Mouse (Mus musculus) cortical plate, adult 2 months (tissue): ENCODE measurements at regions not wholly inside any gene's neighbourhood (a gene's known extent, or its start where the extent isn't known, plus 50 kb on each side); places are given as distances from the start of the nearest gene placed in this dataset.

Experiments used
- H3K27ac ChIP-seq: fragments of 200-500 bp; 2 replicates; pipeline ENCODE4 v1.5.1; 2012; ENCODE audit warnings: low read length, control low read depth, inconsistent platforms; ENCODE audit not compliant: insufficient read depth
- H3K4me1 ChIP-seq: fragments of 200-500 bp; 2 replicates; pipeline ENCODE4 v1.6.1; 2011; ENCODE audit warnings: low read length; ENCODE audit not compliant: control insufficient read depth, insufficient read depth
- H3K4me3 ChIP-seq: fragments of 200-500 bp; 2 replicates; pipeline ENCODE4 v1.5.1; 2011; ENCODE audit warnings: mild to moderate bottlenecking, low read length, control low read depth; ENCODE audit not compliant: insufficient read depth
- CTCF ChIP-seq: fragments of 200-500 bp; IDR thresholded peaks from 2 replicates; pipeline ENCODE4 v1.5.1; 2011; ENCODE audit warnings: mild to moderate bottlenecking, control low read depth, low read length; ENCODE audit not compliant: insufficient read depth; ENCODE audit errors: extremely low read depth
- POLR2A ChIP-seq: fragments of 200-500 bp; IDR thresholded peaks from 2 replicates; pipeline ENCODE4 v1.6.1; 2011; ENCODE audit warnings: mild to moderate bottlenecking, low read length, control low read depth; ENCODE audit not compliant: insufficient read depth; ENCODE audit errors: extremely low read depth

GRCm38 (mm10) chr9:85592639-85593038 is 156.5 kb downstream of the Ibtk start:
- Histone ChIP-seq H3K27ac (no peak overlapping the region), H3K4me3 (no peak overlapping the region), H3K4me1 (no peaks in the 10 kb centered on the region)
- TF ChIP-seq CTCF, result no peak
- no peak for TF ChIP-seq POLR2A

- no peaks in the 10 kb centered on the region for H3K4me1 ChIP-seq
- no peak overlapping the region for H3K4me3 ChIP-seq
- H3K27ac ChIP-seq, result no peak overlapping the region
- TF ChIP-seq CTCF, result no peak
- no peak for TF ChIP-seq POLR2A
Observed at GRCm38 (mm10) chr9:85589210-85589609, 159.9 kb downstream of the Ibtk start.

GRCm38 (mm10) chr9:85588077-85588476 is 161.1 kb downstream of the Ibtk start:
- TF ChIP-seq CTCF (peak; percentile 58), POLR2A (no peak)
- H3K4me1 ChIP-seq, result no peaks in the 10 kb centered on the region
- H3K4me3 ChIP-seq, result no peak overlapping the region
- H3K27ac ChIP-seq, result no peak overlapping the region

GRCm38 (mm10) chr9:85581028-85581595 is 168.0 kb downstream of the Ibtk start:
- TF ChIP-seq POLR2A (no peak), CTCF (no peak)
- no peak overlapping the region for H3K4me3 ChIP-seq
- H3K4me1 ChIP-seq, result no peaks in the 10 kb centered on the region; the same call in 1 of the 2 replicates
- no peak overlapping the region for H3K27ac ChIP-seq

- no peaks in the 10 kb centered on the region; the same call in 1 of the 2 replicates for H3K4me1 ChIP-seq
- no peak overlapping the region for H3K27ac ChIP-seq
- no peak overlapping the region for H3K4me3 ChIP-seq
- TF ChIP-seq CTCF, result no peak
- no peak for TF ChIP-seq POLR2A
Observed at GRCm38 (mm10) chr9:85577812-85578211, 171.3 kb downstream of the Ibtk start.

- Histone ChIP-seq H3K27ac (no peak overlapping the region), H3K4me3 (no peak overlapping the region), H3K4me1 (no peaks in the 10 kb centered on the region; the same call in 1 of the 2 replicates)
- no peak for TF ChIP-seq POLR2A
- no peak for TF ChIP-seq CTCF
Observed at GRCm38 (mm10) chr9:85577338-85577737, 171.8 kb downstream of the Ibtk start.

GRCm38 (mm10) chr9:85568877-85569276 is 180.3 kb downstream of the Ibtk start:
- no peaks in the 10 kb centered on the region for H3K4me1 ChIP-seq
- H3K4me3 ChIP-seq, result no peak overlapping the region
- TF ChIP-seq POLR2A, result no peak
- no peak for TF ChIP-seq CTCF
- H3K27ac ChIP-seq, result no peak overlapping the region

- H3K4me1 ChIP-seq, result no peaks in the 10 kb centered on the region
- TF ChIP-seq POLR2A, result no peak
- H3K4me3 ChIP-seq, result no peak overlapping the region
- no peak overlapping the region for H3K27ac ChIP-seq
Observed at GRCm38 (mm10) chr9:85551871-85552270, 197.3 kb downstream of the Ibtk start.

- no peaks in the 10 kb centered on the region for H3K4me1 ChIP-seq
- H3K4me3 ChIP-seq, result no peak overlapping the region
- no peak for TF ChIP-seq CTCF
- TF ChIP-seq POLR2A, result no peak
- no peak overlapping the region for H3K27ac ChIP-seq
Observed at GRCm38 (mm10) chr9:85550455-85550854, 198.7 kb downstream of the Ibtk start.

- TF ChIP-seq CTCF, result no peak
- Histone ChIP-seq H3K4me1 (no peaks in the 10 kb centered on the region), H3K27ac (no peak overlapping the region), H3K4me3 (no peak overlapping the region)
Observed at GRCm38 (mm10) chr9:85546226-85546625, 202.9 kb downstream of the Ibtk start.

- H3K4me3 ChIP-seq, result no peak overlapping the region
Observed at GRCm38 (mm10) chr9:85545566-85545965, 203.6 kb downstream of the Ibtk start.

GRCm38 (mm10) chr9:85538557-85538956 is 210.6 kb downstream of the Ibtk start:
- H3K27ac ChIP-seq, result no peak overlapping the region
- no peak overlapping the region for H3K4me3 ChIP-seq
- no peaks in the 10 kb centered on the region for H3K4me1 ChIP-seq
- no peak for TF ChIP-seq CTCF
- no peak for TF ChIP-seq POLR2A

More at GRCm38 (mm10) chr9:85545566-85545965, 203.6 kb downstream of the Ibtk start:
- no peak for TF ChIP-seq CTCF
- TF ChIP-seq POLR2A, result no peak
- H3K27ac ChIP-seq, result no peak overlapping the region
- H3K4me1 ChIP-seq, result no peaks in the 10 kb centered on the region
